29 mouse cellular contexts compared by ENCODE assay signal in genomic region chr10:98947206-98947605, GRCm38 (mm10). TPM values are rescaled to one million over a fixed set of nuclear protein-coding genes. Genes with fewer than 3 reads are reported as not detected.
A peak's percentile ranks its signal among the peaks of the same experiment; 100 is the strongest.
DNase-seq lines count a peak whose midpoint lies in the region; ATAC-seq and TF ChIP-seq lines count a peak whose summit lies in the region.
"Had no signal": no experiment of that assay in that cellular context is flagged by ENCODE, and none has a peak within 500 bp of the region (broad histone marks: within the 10 kb centered on the region; RNA-seq: fewer than 3 reads in every experiment).

No protein-coding gene starts in this region.

- no peak overlapping the region for H3K4me2 ChIP-seq in hindbrain, embryonic 13.5 days
- no peak overlapping the region for H3K4me2 ChIP-seq in hindbrain, embryonic 14.5 days (replicated peaks)
- H3K4me2 ChIP-seq in midbrain, embryonic 11.5 days = no peak overlapping the region
- no peak overlapping the region for H3K4me2 ChIP-seq in midbrain, postnatal 0 days (ENCODE audit: low read depth, low read length, poor library complexity, severe bottlenecking)
- H3K4me2 ChIP-seq: heart, embryonic 11.5 days; hindbrain, embryonic 15.5 days; kidney, embryonic 15.5 days; limb, embryonic 12.5 days; liver, embryonic 12.5 days; midbrain, embryonic 13.5 days had no signal

- H3K4me1 ChIP-seq in hindbrain, embryonic 13.5 days (replicated peaks) = peaks cover 23% of the 10 kb centered on the region
- peaks cover 15% of the 10 kb centered on the region; the same call in 1 of the 2 replicates for H3K4me1 ChIP-seq in hindbrain, embryonic 14.5 days (replicated peaks; ENCODE audit: control insufficient read depth, insufficient read depth, low read length)
- H3K4me1 ChIP-seq in midbrain, embryonic 11.5 days (ENCODE audit: control insufficient read depth, insufficient read depth, low read length) = peaks cover 2% of the 10 kb centered on the region; the same call in 1 of the 2 replicates
- no peaks in the 10 kb centered on the region for H3K4me1 ChIP-seq in midbrain, postnatal 0 days (ENCODE audit: insufficient read depth, low read length)
- peaks cover 17% of the 10 kb centered on the region for H3K4me1 ChIP-seq in limb, embryonic 10.5 days

- H3K9ac ChIP-seq in hindbrain, embryonic 13.5 days = no peak overlapping the region; the same call in 1 of the 2 replicates
- no peak overlapping the region for H3K9ac ChIP-seq in hindbrain, embryonic 14.5 days
- no peak overlapping the region for H3K9ac ChIP-seq in midbrain, embryonic 11.5 days (ENCODE audit: low read length)
- H3K9ac ChIP-seq in midbrain, postnatal 0 days (replicated peaks; ENCODE audit: low read length, poor library complexity, severe bottlenecking) = no peak overlapping the region
- H3K9ac ChIP-seq: hindbrain, embryonic 15.5 days; kidney, embryonic 15.5 days; limb, embryonic 12.5 days; liver, embryonic 12.5 days; midbrain, embryonic 13.5 days had no signal

- WGBS in hindbrain, embryonic 13.5 days = 52% methylated on average over 2 of the region's 2 CpGs
- WGBS in hindbrain, embryonic 14.5 days = 47% methylated on average over 2 of the region's 2 CpGs
- WGBS in midbrain, embryonic 11.5 days = 70% methylated on average over 2 of the region's 2 CpGs
- whole genome bisulfite sequencing in midbrain, postnatal 0 days = 59% methylated on average over 2 of the region's 2 CpGs
- 33% methylated on average over 2 of the region's 2 CpGs for WGBS in limb, embryonic 10.5 days

- no peaks in the 10 kb centered on the region for H3K27me3 ChIP-seq in hindbrain, embryonic 13.5 days
- H3K27me3 ChIP-seq in hindbrain, embryonic 14.5 days (ENCODE audit: control insufficient read depth, insufficient read depth, low read length) = no peaks in the 10 kb centered on the region
- no peaks in the 10 kb centered on the region for H3K27me3 ChIP-seq in midbrain, embryonic 11.5 days (ENCODE audit: control insufficient read depth, insufficient read depth, low read length)
- H3K27me3 ChIP-seq in midbrain, postnatal 0 days (ENCODE audit: insufficient read depth, low read length) = no peaks in the 10 kb centered on the region
- no peaks in the 10 kb centered on the region for H3K27me3 ChIP-seq in limb, embryonic 10.5 days (ENCODE audit: low read depth, poor library complexity, severe bottlenecking)
- H3K27me3 ChIP-seq: hindbrain, embryonic 15.5 days; kidney, embryonic 15.5 days; limb, embryonic 12.5 days; liver, embryonic 12.5 days; midbrain, embryonic 13.5 days; Patski had no signal

- DNase-seq in hindbrain, embryonic 14.5 days (ENCODE audit: low spot score) = no peak
- peak; percentile 82 for DNase-seq in midbrain, embryonic 11.5 days (ENCODE audit: low spot score, missing footprints)
- DNase-seq in midbrain, postnatal 0 days (ENCODE audit: low spot score) = no peak
- DNase-seq in limb, embryonic 10.5 days (ENCODE audit: low spot score) = no peak
- DNase-seq in cerebellum, adult 11-12 months = no peak
- DNase-seq: adrenal gland, postnatal 10 days; cerebellum, adult 9-11 months; gastrocnemius, postnatal 10 days; heart, postnatal 36 days; kidney, adult 18-20 months; kidney, postnatal 25 days; layer of hippocampus, postnatal 36 days; lung, adult 2 months; lung, postnatal 10 days; right cerebral cortex, postnatal 14 days; thymus, postnatal 4 days had no signal

- ATAC-seq in hindbrain, embryonic 13.5 days (ENCODE audit: low FRiP score) = no peak
- no peak for ATAC-seq in hindbrain, embryonic 14.5 days (ENCODE audit: low FRiP score)
- ATAC-seq in midbrain, embryonic 11.5 days (ENCODE audit: low FRiP score) = no peak
- no peak for ATAC-seq in midbrain, postnatal 0 days (ENCODE audit: low FRiP score)
- peak; percentile 20 for ATAC-seq in CD4-positive, CD25-positive, alpha-beta regulatory T cell, adult 4 months
- peak; percentile 24 for ATAC-seq in megakaryocyte progenitor cell, adult 5-6 weeks (replicated peaks; ENCODE audit: poor library complexity)
- ATAC-seq: inflammation-experienced regulatory T-cells, adult 6 months; liver, embryonic 12.5 days; midbrain, embryonic 13.5 days; Patski had no signal

- peak overlapping the region; percentile 64 for H3K27ac ChIP-seq in hindbrain, embryonic 13.5 days
- no peak overlapping the region for H3K27ac ChIP-seq in hindbrain, embryonic 14.5 days
- H3K27ac ChIP-seq in midbrain, embryonic 11.5 days (ENCODE audit: low read depth, low read length) = no peak overlapping the region
- H3K27ac ChIP-seq in midbrain, postnatal 0 days (ENCODE audit: low read depth, low read length) = no peak overlapping the region
- H3K27ac ChIP-seq in limb, embryonic 10.5 days = no peak overlapping the region
- H3K27ac ChIP-seq: hindbrain, embryonic 15.5 days; kidney, embryonic 15.5 days; limb, embryonic 12.5 days; liver, embryonic 12.5 days; midbrain, embryonic 13.5 days had no signal

- no peak for TF ChIP-seq CTCF in midbrain, postnatal 0 days (IDR thresholded peaks at IDR 0.05)

- H3K4me3 ChIP-seq in hindbrain, embryonic 13.5 days = no peak overlapping the region
- H3K4me3 ChIP-seq in hindbrain, embryonic 14.5 days (replicated peaks; ENCODE audit: low read length) = no peak overlapping the region
- no peak overlapping the region for H3K4me3 ChIP-seq in midbrain, embryonic 11.5 days (ENCODE audit: low read depth, low read length)
- no peak overlapping the region for H3K4me3 ChIP-seq in midbrain, postnatal 0 days (ENCODE audit: low read depth, low read length)
- H3K4me3 ChIP-seq in limb, embryonic 10.5 days = no peak overlapping the region
- H3K4me3 ChIP-seq: erythroblast, embryonic 14.5 days; hindbrain, embryonic 15.5 days; kidney, embryonic 15.5 days; limb, embryonic 12.5 days; liver, embryonic 12.5 days; midbrain, embryonic 13.5 days had no signal

- H3K36me3 ChIP-seq in hindbrain, embryonic 13.5 days = no peaks in the 10 kb centered on the region
- H3K36me3 ChIP-seq in hindbrain, embryonic 14.5 days (replicated peaks; ENCODE audit: control insufficient read depth, insufficient read depth) = no peaks in the 10 kb centered on the region
- H3K36me3 ChIP-seq in midbrain, embryonic 11.5 days (ENCODE audit: control insufficient read depth, insufficient read depth, low read length) = no peaks in the 10 kb centered on the region
- no peaks in the 10 kb centered on the region for H3K36me3 ChIP-seq in midbrain, postnatal 0 days (ENCODE audit: insufficient read depth, low read length)
- H3K36me3 ChIP-seq in limb, embryonic 10.5 days = no peaks in the 10 kb centered on the region
- H3K36me3 ChIP-seq: hindbrain, embryonic 15.5 days; kidney, embryonic 15.5 days; limb, embryonic 12.5 days; liver, embryonic 12.5 days; midbrain, embryonic 13.5 days had no signal

- no peaks in the 10 kb centered on the region for H3K9me3 ChIP-seq in hindbrain, embryonic 13.5 days
- H3K9me3 ChIP-seq in hindbrain, embryonic 14.5 days (ENCODE audit: control insufficient read depth, low read length) = no peaks in the 10 kb centered on the region
- no peaks in the 10 kb centered on the region for H3K9me3 ChIP-seq in midbrain, embryonic 11.5 days (ENCODE audit: control insufficient read depth, low read length)
- H3K9me3 ChIP-seq in midbrain, postnatal 0 days (ENCODE audit: low read length) = no peaks in the 10 kb centered on the region
- no peaks in the 10 kb centered on the region for H3K9me3 ChIP-seq in limb, embryonic 10.5 days (replicated peaks)
- H3K9me3 ChIP-seq: G1E; hindbrain, embryonic 15.5 days; kidney, embryonic 15.5 days; limb, embryonic 12.5 days; liver, embryonic 12.5 days; midbrain, embryonic 13.5 days had no signal

RNA-seq across cellular contexts. Expression of gene Atp2b1, which starts 33.0 kb away (rescaled TPM):
- polyA plus RNA-seq in hindbrain, embryonic 13.5 days (2015; fragmentation: Nextera tagmentation; extraction: Ambion mirVana) = 254 and 255 TPM in 2 replicates
- 296 and 305 TPM in 2 replicates for polyA plus RNA-seq in hindbrain, embryonic 14.5 days (2014; fragmentation: Nextera tagmentation; extraction: Ambion mirVana)
- polyA plus RNA-seq in midbrain, embryonic 11.5 days (2014; fragmentation: Nextera tagmentation; extraction: Ambion mirVana) = 76.4 and 88.3 TPM in 2 replicates
- total RNA-seq in midbrain, postnatal 0 days (2014; rRNA removed) = 189 and 224 TPM in 2 replicates
- polyA plus RNA-seq in midbrain, postnatal 0 days (2015; fragmentation: Nextera tagmentation; extraction: Ambion mirVana) = 275 and 299 TPM in 2 replicates
- 100 to 1,000 TPM; 147 to 159 TPM for polyA plus RNA-seq in CD4-positive, CD25-positive, alpha-beta regulatory T cell, adult 4 months (2017; shearing (Covaris generic))
- total RNA-seq in megakaryocyte progenitor cell, adult 5-6 weeks (2015) = 31.2 and 32.3 TPM in 2 replicates
- 28.5 and 57.0 TPM in 2 replicates for total RNA-seq in megakaryocyte progenitor cell, adult 5-6 weeks (2017)
- polyA plus RNA-seq in limb, embryonic 10.5 days (2016; fragmentation: Nextera tagmentation; extraction: Ambion mirVana) = 105 and 110 TPM in 2 replicates

Comparison
In these comparisons a context has a peak if more than half of its experiments do, and no peak if none do; other contexts are left out.
1. ATAC-seq: peak in CD4-positive, CD25-positive, alpha-beta regulatory T cell, adult 4 months (single experiment) and megakaryocyte progenitor cell, adult 5-6 weeks (single experiment); none in hindbrain, embryonic 13.5 days (single experiment), hindbrain, embryonic 14.5 days (single experiment), midbrain, embryonic 11.5 days (single experiment) and midbrain, postnatal 0 days (single experiment).